Mouse (Mus musculus) heart, postnatal 10 days (tissue): Measurements from ENCODE around the gene Zfp459. TPM values are rescaled to one million over a fixed set of nuclear protein-coding genes. Genes with fewer than 3 reads are reported as not detected.

Experiments used
- total RNA-seq, 2 experiments: library from RNA; stranded (reverse); gene quantifications; 2 replicates each; pipeline ENCODE4 v1.2.3; 2021

Zfp459 gene
- total RNA-seq, 2 experiments from 2014 or later, result 0.25 TPM; not detected in 1

Other genes starting within 250 kb of the Zfp459 start
- gene Rsl1, start 248.2 kb downstream of the Zfp459 start, total RNA-seq, result 1 to 10 TPM; 3.3 to 4.7 TPM
- gene Zfp455, start 226.9 kb downstream of the Zfp459 start, total RNA-seq, result 1 to 10 TPM in 1 of 2 experiments, under 1 TPM in 1; 0.98 to 1.4 TPM
- 1 to 10 TPM; 2.1 to 2.8 TPM for gene Zfp458, start 143.0 kb downstream of the Zfp459 start, total RNA-seq
- 1 to 10 TPM; 2.7 to 3.9 TPM for gene Zfp457, start 114.9 kb downstream of the Zfp459 start, total RNA-seq
- gene Zfp595, start 88.8 kb downstream of the Zfp459 start, total RNA-seq, result 1 to 10 TPM; 2.0 to 2.8 TPM
- gene Gm28044, start 60.9 kb downstream of the Zfp459 start, total RNA-seq, result 1 to 10 TPM; 1.0 to 2.4 TPM
- gene Zfp953, start 60.8 kb downstream of the Zfp459 start, total RNA-seq, result 1 to 10 TPM; 1.6 to 1.9 TPM
- gene Gm28041, start 45.7 kb downstream of the Zfp459 start, total RNA-seq, result 1 to 10 TPM in 1 of 2 experiments, under 1 TPM in 1; 0.57 to 1.6 TPM
- gene Zfp456, start 45.6 kb downstream of the Zfp459 start, total RNA-seq, result under 1 TPM; 0.53 to 0.92 TPM
- 1 to 10 TPM; 1.5 to 2.3 TPM for gene Zfp429, start 21.6 kb downstream of the Zfp459 start, total RNA-seq
- 1 to 10 TPM; 4.5 to 5.6 TPM for gene Zfp874a, start 30.2 kb upstream of the Zfp459 start, total RNA-seq
- 10 to 100 TPM; 11.8 to 17.4 TPM for gene Zfp874b, start 62.8 kb upstream of the Zfp459 start, total RNA-seq
- gene Zfp58, start 79.1 kb upstream of the Zfp459 start, total RNA-seq, result 1 to 10 TPM; 5.2 to 5.9 TPM
- gene Gm26965, start 104.7 kb upstream of the Zfp459 start, total RNA-seq, result not detected
- gene Zfp87, start 104.8 kb upstream of the Zfp459 start, total RNA-seq, result 10 to 100 TPM in 1 of 2 experiments, 1 to 10 TPM in 1; 9.1 to 14.8 TPM
- 1 to 10 TPM; 5.7 to 6.4 TPM for gene Zfp748, start 132.4 kb upstream of the Zfp459 start, total RNA-seq
- gene Zfp729b, start 188.3 kb upstream of the Zfp459 start, total RNA-seq, result 1 to 10 TPM; 4.0 to 5.5 TPM
- 1 to 10 TPM in 1 of 2 experiments, under 1 TPM in 1; 0.89 to 2.0 TPM for gene Gm49345, start 216.4 kb upstream of the Zfp459 start, total RNA-seq
- 1 to 10 TPM; 4.5 to 4.9 TPM for gene Zfp729a, start 216.4 kb upstream of the Zfp459 start, total RNA-seq